Mouse (Mus musculus) forebrain, embryonic 14.5 days (tissue): ENCODE results near the gene Tbxa2r. TPM values are rescaled to one million over a fixed set of nuclear protein-coding genes. Genes with fewer than 3 reads are reported as not detected.
A peak's percentile ranks its signal among the peaks of the same experiment; 100 is the strongest.

ENCODE experiments used
- ATAC-seq: fragments of 200-750 bp; cut with Nextera tagmentation; 2 replicates; pipeline ENCODE4 v1.8.0; 2017; ENCODE audit warnings: mild to moderate bottlenecking, moderate library complexity
- DNase-seq: peaks from one replicate; pipeline ENCODE4 v3.0.0-alpha.2; 2015; ENCODE audit warnings: low spot score
- H3K27ac ChIP-seq: fragments of 300-500 bp; sonication (generic); 2 replicates; pipeline ENCODE4 v1.5.1; 2014; ENCODE audit warnings: low read depth, mild to moderate bottlenecking, control low read depth, low read length, moderate library complexity
- H3K27me3 ChIP-seq: fragments of 300-500 bp; sonication (generic); replicated peaks from 2 replicates; pipeline ENCODE4 v1.6.1; 2014; ENCODE audit warnings: low read length, control low read depth, mixed read lengths; ENCODE audit not compliant: control insufficient read depth, insufficient read depth
- H3K36me3 ChIP-seq: fragments of 300-500 bp; sonication (generic); 2 replicates; pipeline ENCODE4 v1.6.1; 2014; ENCODE audit warnings: low read length, control low read depth; ENCODE audit not compliant: control insufficient read depth, insufficient read depth
- H3K4me1 ChIP-seq: fragments of 300-500 bp; sonication (generic); 2 replicates; pipeline ENCODE4 v1.6.1; 2014; ENCODE audit warnings: antibody characterized with exemption, low read length, control low read depth; ENCODE audit not compliant: control insufficient read depth, insufficient read depth
- H3K4me2 ChIP-seq: fragments of 300-500 bp; sonication (generic); 2 replicates; pipeline ENCODE4 v1.6.1; 2014; ENCODE audit warnings: mild to moderate bottlenecking, control low read depth, low read length
- H3K4me3 ChIP-seq: fragments of 300-500 bp; sonication (generic); 2 replicates; pipeline ENCODE4 v1.5.1; 2014; ENCODE audit warnings: low read depth, low read length, control low read depth
- H3K9ac ChIP-seq: fragments of 300-500 bp; sonication (generic); 2 replicates; pipeline ENCODE4 v1.6.1; 2014; ENCODE audit warnings: mild to moderate bottlenecking, low read length, control low read depth, moderate library complexity
- H3K9me3 ChIP-seq: fragments of 300-500 bp; sonication (generic); replicated peaks from 2 replicates; pipeline ENCODE4 v1.6.1; 2016; ENCODE audit warnings: low read length, control low read depth, mixed read lengths; ENCODE audit not compliant: control insufficient read depth
- WGBS: fragments of 180-500 bp; shearing (Covaris S2); extraction: QIAGEN DNeasy Blood & Tissue Kit; methylation state at CpG from one replicate; pipeline ENCODE4 v1.1.7; 2014; 5-methylcytosine and 5-hydroxymethylcytosine counted together
- polyA plus RNA-seq: library from polyadenylated mRNA; unstranded; fragments of >200 nt; fragmentation: Nextera tagmentation; extraction: Ambion mirVana; gene quantifications from 2 replicates; pipeline ENCODE4 v1.2.1, GENCODE M21; 2014

Gene Tbxa2r
- polyA plus RNA-seq, 1 experiment from 2014 or later = 2.9 TPM

DNA sequence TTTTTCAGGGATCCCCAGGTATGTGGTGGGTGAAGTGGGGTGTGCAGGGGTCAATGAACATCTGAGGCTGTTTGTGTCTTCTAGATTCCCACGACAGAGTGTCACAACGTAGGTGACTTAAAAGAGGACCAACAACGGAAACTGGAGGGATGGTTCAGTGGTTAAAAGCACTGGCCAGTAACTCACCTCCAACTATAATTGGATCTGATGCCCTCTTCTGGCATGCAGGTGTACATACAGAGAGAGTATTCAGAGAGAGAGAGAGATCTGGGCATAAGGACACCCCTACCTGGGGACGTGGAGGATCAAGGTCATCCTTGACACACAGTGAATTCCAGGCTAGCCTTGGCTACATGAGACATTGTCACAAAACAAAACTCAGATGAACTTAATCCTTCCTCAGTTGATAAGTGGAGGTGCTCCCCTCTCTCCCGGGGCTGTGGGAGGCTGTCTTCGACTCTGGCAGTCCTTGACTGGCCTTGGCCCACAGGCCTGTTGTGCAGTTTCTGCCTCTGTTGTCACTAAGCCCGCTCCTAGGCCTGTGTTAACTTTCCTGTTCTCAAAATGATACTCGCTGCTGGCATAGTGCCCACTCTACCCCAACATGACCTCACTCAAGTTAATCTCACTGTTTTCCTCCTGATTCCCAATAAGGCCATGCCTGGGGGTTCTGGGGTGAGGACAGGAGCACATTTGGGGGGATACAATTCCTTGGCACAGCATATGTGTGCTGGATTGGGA, 16.1 kb downstream of the Tbxa2r start:
- peaks cover 38% of the 10 kb centered on the region for H3K27me3 ChIP-seq

DNA sequence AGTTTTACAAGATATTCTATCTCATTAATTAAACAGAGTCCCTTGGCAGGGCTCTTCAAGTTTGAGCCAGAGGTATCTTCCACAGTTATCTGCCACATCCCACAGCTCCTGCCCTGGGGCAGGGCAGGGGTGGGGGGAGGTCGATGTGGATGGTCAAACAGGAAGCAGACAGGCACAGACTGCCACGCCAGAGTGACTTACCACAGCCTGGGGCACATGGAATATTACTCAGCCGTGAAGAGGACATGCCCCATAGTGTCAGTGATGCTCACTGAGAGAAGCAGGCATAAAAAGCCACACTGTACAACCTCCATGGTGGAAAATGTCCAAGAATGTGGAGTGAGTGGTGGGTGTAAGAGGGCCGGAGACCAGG, 16.6 kb downstream of the Tbxa2r start:
- WGBS = 89% methylated on average over 4 of the region's 4 CpGs
- peaks cover 38% of the 10 kb centered on the region for H3K27me3 ChIP-seq
- no peak overlapping the region for H3K9ac ChIP-seq

More for the DNA sequence above, 16.1 kb downstream of the Tbxa2r start:
- H3K4me2 ChIP-seq = no peak overlapping the region
- peaks cover 12% of the 10 kb centered on the region for H3K4me1 ChIP-seq
- DNase-seq (no peak), ATAC-seq (no peak)
- no peaks in the 10 kb centered on the region for H3K9me3 ChIP-seq
- H3K9ac ChIP-seq = no peak overlapping the region
- H3K36me3 ChIP-seq = peaks cover 10% of the 10 kb centered on the region
- WGBS = 52% methylated on average over 8 of the region's 8 CpGs
- H3K4me3 ChIP-seq = no peak overlapping the region
- no peak overlapping the region for H3K27ac ChIP-seq

DNA sequence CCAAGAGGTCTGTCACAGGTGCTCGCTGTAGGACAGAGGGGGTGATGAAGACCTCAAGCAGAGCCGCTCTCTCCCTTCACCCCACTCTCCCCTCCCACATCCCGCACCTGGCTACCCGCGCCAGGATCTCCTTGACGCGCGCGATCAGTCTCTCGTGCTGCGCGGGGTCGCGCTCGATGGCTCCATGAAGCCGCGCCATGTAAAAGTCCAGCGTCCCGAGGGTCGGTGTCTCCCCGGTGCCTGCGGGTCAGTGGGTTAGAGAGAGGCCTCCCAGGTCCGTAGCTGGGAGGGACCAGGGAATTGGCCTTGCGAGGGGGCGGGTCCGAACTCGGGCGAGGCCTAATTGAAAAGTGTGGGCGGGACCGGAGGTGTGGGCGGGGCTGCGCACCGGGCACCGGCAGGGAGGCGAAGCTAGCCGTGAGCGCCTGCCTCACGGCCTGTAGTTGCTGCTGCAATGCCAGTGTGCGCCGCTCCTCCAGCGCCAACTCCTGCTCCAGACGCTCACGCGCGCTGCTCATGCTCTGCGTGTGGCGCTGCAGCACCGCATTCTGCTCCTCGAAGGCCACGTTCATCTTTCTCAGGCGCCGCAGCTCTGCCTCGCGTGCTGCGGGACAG, 18.0 kb downstream of the Tbxa2r start:
- peaks cover 15% of the 10 kb centered on the region for H3K4me1 ChIP-seq
- 4% methylated on average over 55 of the region's 55 CpGs for WGBS
- peaks cover 10% of the 10 kb centered on the region for H3K36me3 ChIP-seq
- no peak overlapping the region for H3K27ac ChIP-seq
- H3K4me3 ChIP-seq = peak overlapping the region; percentile 13; the same call in 1 of the 2 replicates
- H3K27me3 ChIP-seq = peaks cover 31% of the 10 kb centered on the region
- DNase-seq (peak; percentile 78), ATAC-seq (no peak)
- peak overlapping the region; percentile 37 for H3K9ac ChIP-seq
- no peaks in the 10 kb centered on the region for H3K9me3 ChIP-seq
- H3K4me2 ChIP-seq = peak overlapping the region; percentile 48

More for the DNA sequence above, 16.6 kb downstream of the Tbxa2r start:
- peaks cover 15% of the 10 kb centered on the region for H3K4me1 ChIP-seq
- peaks cover 10% of the 10 kb centered on the region for H3K36me3 ChIP-seq
- ATAC-seq (no peak), DNase-seq (no peak)
- H3K4me2 ChIP-seq = no peak overlapping the region
- no peaks in the 10 kb centered on the region for H3K9me3 ChIP-seq
- no peak overlapping the region for H3K27ac ChIP-seq
- H3K4me3 ChIP-seq = no peak overlapping the region

DNA sequence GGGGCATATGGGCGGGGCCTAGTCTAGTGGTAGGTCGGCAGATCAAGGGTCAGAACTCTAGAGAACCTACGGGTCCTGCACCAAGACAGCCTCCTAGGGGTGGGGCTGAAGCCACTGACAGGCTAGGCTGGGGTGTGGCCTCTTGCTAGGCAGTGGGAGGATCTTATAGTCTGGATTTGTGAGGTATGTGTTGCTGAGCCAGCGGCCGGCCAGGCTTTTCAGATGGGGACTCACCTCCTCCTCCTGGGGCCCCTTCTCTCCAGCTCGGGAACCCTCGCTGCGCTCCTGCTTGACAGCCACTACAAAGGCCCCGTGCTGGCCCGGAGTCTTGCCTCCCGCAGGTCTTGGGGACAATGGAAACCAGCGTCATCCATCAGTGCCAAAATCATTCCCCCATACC, 20.6 kb downstream of the Tbxa2r start:
- Histone ChIP-seq H3K4me2 (peak overlapping the region; percentile 92), H3K4me1 (peaks cover 15% of the 10 kb centered on the region), H3K4me3 (peak overlapping the region; percentile 72), H3K9ac (peak overlapping the region; percentile 79), H3K36me3 (peaks cover 10% of the 10 kb centered on the region), H3K9me3 (no peaks in the 10 kb centered on the region), H3K27ac (no peak overlapping the region), H3K27me3 (peaks cover 7% of the 10 kb centered on the region; the same call in 1 of the 2 replicates)
- ATAC-seq (no peak), DNase-seq (no peak)
- WGBS = 4% methylated on average over 12 of the region's 12 CpGs

GRCm38 (mm10) chr10:81349961-81350350, 21.4 kb downstream of the Tbxa2r start:
- Histone ChIP-seq H3K27ac (no peak overlapping the region), H3K4me3 (peak overlapping the region; percentile 72), H3K36me3 (peaks cover 10% of the 10 kb centered on the region), H3K27me3 (peaks cover 3% of the 10 kb centered on the region; the same call in 1 of the 2 replicates), H3K4me2 (peak overlapping the region; percentile 92), H3K4me1 (peaks cover 15% of the 10 kb centered on the region), H3K9ac (peak overlapping the region; percentile 79), H3K9me3 (no peaks in the 10 kb centered on the region)
- under 1% methylated on average over 28 of the region's 29 CpGs for WGBS
- ATAC-seq (peak; percentile 25), DNase-seq (no peak)

GRCm38 (mm10) chr10:81350351-81351063, 22.0 kb downstream of the Tbxa2r start, which contains the start of gene Hmg20b:
Gene Hmg20b, minus strand, starts transcription at chr10:81350480.
- Histone ChIP-seq H3K4me3 (peak within 1 kb of the TSS; percentile 72), H3K9me3 (no peaks in the 10 kb centered on the region), H3K9ac (peak within 1 kb of the TSS; percentile 79), H3K4me1 (peaks cover 15% of the 10 kb centered on the region), H3K27ac (peak within 1 kb of the TSS; percentile 33; the same call in 1 of the 2 replicates), H3K36me3 (peaks cover 10% of the 10 kb centered on the region), H3K27me3 (no peaks in the 10 kb centered on the region; the same call in 1 of the 2 replicates), H3K4me2 (peak within 1 kb of the TSS; percentile 92)
- WGBS = under 1% methylated on average over 54 of the region's 54 CpGs
- ATAC-seq = peak; percentile 96
- DNase-seq = peak; percentile 99

GRCm38 (mm10) chr10:81351678-81352291, 23.3 kb downstream of the Tbxa2r start:
- Histone ChIP-seq H3K27ac (no peak overlapping the region), H3K9me3 (no peaks in the 10 kb centered on the region), H3K4me2 (no peak overlapping the region), H3K36me3 (peaks cover 10% of the 10 kb centered on the region), H3K27me3 (no peaks in the 10 kb centered on the region), H3K4me1 (peaks cover 11% of the 10 kb centered on the region), H3K9ac (no peak overlapping the region), H3K4me3 (no peak overlapping the region)
- ATAC-seq (no peak), DNase-seq (no peak)
- 28% methylated on average over 9 of the region's 9 CpGs for WGBS

DNA sequence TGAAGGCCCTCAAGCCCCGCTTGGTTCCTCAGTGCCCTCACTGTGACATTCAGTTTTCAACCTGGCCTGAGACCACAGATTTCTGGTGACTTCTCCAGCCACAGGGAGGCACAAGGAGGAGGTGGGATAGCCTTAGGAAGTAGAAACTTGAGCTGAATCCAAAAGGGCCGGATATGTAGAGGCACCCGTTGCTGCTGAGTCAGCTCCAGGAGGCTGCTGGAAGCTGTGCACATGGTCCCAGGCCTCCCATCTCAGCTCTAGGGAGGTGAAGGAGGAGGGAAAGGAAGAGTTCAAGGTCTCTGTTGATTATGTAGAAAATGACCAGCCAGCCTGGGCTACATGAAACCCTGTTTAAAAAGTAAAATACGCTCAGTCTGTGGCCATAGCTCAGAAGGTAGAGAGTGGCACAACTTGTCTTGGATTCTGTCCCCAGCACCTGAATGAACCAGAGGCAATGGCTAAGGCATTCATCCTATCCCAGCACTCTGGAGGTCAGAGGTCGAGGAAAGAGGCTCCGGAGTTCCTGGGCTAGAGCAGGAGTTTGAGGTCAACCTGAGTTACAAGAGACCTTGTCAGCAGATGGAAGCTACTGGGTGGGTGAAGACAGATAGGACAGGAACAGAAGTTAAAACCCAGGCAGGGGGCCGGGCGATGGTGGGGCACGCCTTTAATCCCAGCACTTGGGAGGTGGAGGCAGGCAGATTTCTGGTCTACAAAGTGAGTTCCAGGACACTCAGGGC, 26.4 kb downstream of the Tbxa2r start:
- Histone ChIP-seq H3K4me2 (no peak overlapping the region), H3K36me3 (no peaks in the 10 kb centered on the region), H3K9me3 (no peaks in the 10 kb centered on the region), H3K9ac (no peak overlapping the region), H3K27ac (no peak overlapping the region), H3K27me3 (no peaks in the 10 kb centered on the region), H3K4me3 (no peak overlapping the region), H3K4me1 (peaks cover 3% of the 10 kb centered on the region; the same call in 1 of the 2 replicates)
- no peak for ATAC-seq
- 74% methylated on average over 9 of the region's 9 CpGs for WGBS
- no peak for DNase-seq
